Mouse (Mus musculus): Measurements from ENCODE around the gene Irf1.

Gene Irf1

GRCm38 (mm10) chr11:53810749-53811148, 40.9 kb downstream of the Irf1 start:
- no peak for DNase-seq (ENCODE audit: low spot score in 2 of 2)

GRCm38 (mm10) chr11:53811312-53811711, 41.5 kb downstream of the Irf1 start:
- no peak for DNase-seq (ENCODE audit: low spot score in 2 of 2)

GRCm38 (mm10) chr11:53813001-53813868, 43.4 kb downstream of the Irf1 start:
- DNase-seq (ENCODE audit: low spot score in 2 of 2), result no peak

- DNase-seq (ENCODE audit: low spot score in 2 of 2), result no peak
Observed at GRCm38 (mm10) chr11:53814810-53815209, 45.0 kb downstream of the Irf1 start.

- DNase-seq (ENCODE audit: low spot score in 2 of 2), result no peak
Observed at GRCm38 (mm10) chr11:53816841-53817375, 47.1 kb downstream of the Irf1 start.

- DNase-seq (ENCODE audit: low spot score in 2 of 2), result no peak
Observed at GRCm38 (mm10) chr11:53818794-53819193, 49.0 kb downstream of the Irf1 start.

- DNase-seq (ENCODE audit: low spot score in 2 of 2), result no peak
Observed at GRCm38 (mm10) chr11:53819511-53819910, 49.7 kb downstream of the Irf1 start.

- DNase-seq (ENCODE audit: low spot score in 2 of 2), result no peak
Observed at GRCm38 (mm10) chr11:53820516-53821170, 50.8 kb downstream of the Irf1 start.

- no peak for DNase-seq (ENCODE audit: low spot score in 2 of 2)
Observed at GRCm38 (mm10) chr11:53821230-53821944, 51.6 kb downstream of the Irf1 start.

GRCm38 (mm10) chr11:53821945-53822338, 52.1 kb downstream of the Irf1 start:
- DNase-seq (ENCODE audit: low spot score in 2 of 2), result no peak

GRCm38 (mm10) chr11:53825409-53825808, 55.6 kb downstream of the Irf1 start:
- no peak for DNase-seq (ENCODE audit: low spot score in 2 of 2)

Measured in right cerebral cortex, adult 2 months (tissue).